Mouse (Mus musculus): ENCODE data around the gene Rplp1. TPM values are rescaled to one million over a fixed set of nuclear protein-coding genes. Genes with fewer than 3 reads are reported as not detected.
A peak's percentile ranks its signal among the peaks of the same experiment; 100 is the strongest.

The Rplp1 gene
- total RNA-seq, 2 experiments from 2014 or later = 2,037 to 2,325 TPM

GRCm38 (mm10) chr9:61878889-61879288 is 35.5 kb downstream of the Rplp1 start:
- DNase-seq (ENCODE audit: low spot score in 2 of 2) = peak; percentile 43 to 76

- peak in 1 of 2 experiments; percentile 31 for DNase-seq (ENCODE audit: low spot score in 2 of 2)
Measured at GRCm38 (mm10) chr9:61877373-61878112, 36.8 kb downstream of the Rplp1 start.

- no peak for DNase-seq (ENCODE audit: low spot score in 2 of 2)
Measured at GRCm38 (mm10) chr9:61873325-61873724, 41.0 kb downstream of the Rplp1 start.

- DNase-seq (ENCODE audit: low spot score in 2 of 2) = no peak
Measured at GRCm38 (mm10) chr9:61872246-61872941, 41.9 kb downstream of the Rplp1 start.

GRCm38 (mm10) chr9:61871839-61872238 is 42.5 kb downstream of the Rplp1 start:
- no peak for DNase-seq (ENCODE audit: low spot score in 2 of 2)

GRCm38 (mm10) chr9:61867659-61868058 is 46.7 kb downstream of the Rplp1 start:
- no peak for DNase-seq (ENCODE audit: low spot score in 2 of 2)

Other genes starting within 250 kb of the Rplp1 start
- 10 to 100 TPM; 39.2 to 41.4 TPM for gene Kif23, start 32.2 kb upstream of the Rplp1 start, total RNA-seq (2021)
- under 1 TPM in 1 of 2 experiments, not detected in 1; 0.23 TPM for gene Paqr5, start 112.3 kb upstream of the Rplp1 start, total RNA-seq (2021)
- gene Glce, start 208.1 kb upstream of the Rplp1 start, total RNA-seq (2021) = 10 to 100 TPM; 21.7 to 23.0 TPM

All from gastrocnemius, postnatal 4 days (tissue).